Mouse (Mus musculus) v-Abl transformed pro-B cells (cell line): ENCODE results near the gene Cbx5.
"Not testable (repeated sequence)": the region's sequence is repeated elsewhere in the genome, so short reads cannot be mapped to it uniquely, and the experiment has no call there.

Experiments used
- in situ Hi-C, 2 experiments: fragments of 400-800 bp; cut with MboI; formaldehyde crosslinking; loops; one replicate each; pipeline ENCODE4 v1.15.1; 2025; ENCODE audit not compliant: unreplicated experiment in 2 of 2

The Cbx5 gene

GRCm38 (mm10) chr15:103252660-103253059, 13.0 kb upstream of the Cbx5 start:
- in situ Hi-C loops = no loop called here

- in situ Hi-C loops = no loop called here
These were observed 12.0 kb upstream of the Cbx5 start for GRCm38 (mm10) chr15:103251595-103251994.

GRCm38 (mm10) chr15:103250195-103250740, 10.7 kb upstream of the Cbx5 start:
- in situ Hi-C loops = no loop called here

- in situ Hi-C loops = loop anchor here in 1 of 2 experiments (5.0 kb wide), 1 partner anchor 33 kb away; no protein-coding TSS in a partner anchor
These were observed 9.9 kb upstream of the Cbx5 start for GRCm38 (mm10) chr15:103249511-103249910.

GRCm38 (mm10) chr15:103248401-103249313, 9.0 kb upstream of the Cbx5 start:
- in situ Hi-C loops = loop anchor here in 1 of 2 experiments (5.0 kb wide), 1 partner anchor 34 kb away; no protein-coding TSS in a partner anchor

DNA sequence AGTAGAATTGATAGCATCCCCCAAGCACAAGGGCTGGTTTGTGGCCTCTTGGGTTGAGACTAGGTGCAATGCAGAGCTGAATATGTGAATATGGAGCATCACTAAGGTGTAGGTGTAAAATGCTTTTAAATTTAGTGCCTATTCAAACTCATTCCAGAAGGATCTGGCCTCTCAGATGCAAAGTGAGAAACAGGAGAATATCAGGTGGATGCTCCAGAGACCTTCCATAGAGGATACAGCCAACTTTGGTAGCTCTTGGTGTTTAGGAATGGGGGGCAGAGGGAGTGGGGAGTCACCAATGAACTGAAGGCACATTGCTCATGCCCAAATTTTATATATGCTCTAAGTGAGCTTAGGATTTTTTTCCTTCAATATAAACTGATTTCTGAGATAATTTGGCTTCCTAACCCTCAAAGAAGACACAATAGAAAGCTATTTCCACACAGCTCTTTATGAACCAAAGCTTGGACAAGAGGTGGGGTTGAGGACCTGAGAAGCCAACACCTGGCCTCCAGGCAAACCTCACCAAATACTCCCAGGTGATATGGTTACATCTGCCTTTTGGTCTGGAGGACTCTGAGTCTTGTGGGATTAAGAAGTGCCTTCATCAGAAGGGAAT, 8.3 kb upstream of the Cbx5 start:
- in situ Hi-C loops = loop anchor here in 1 of 2 experiments (5.0 kb wide), 1 partner anchor 34 kb away; no protein-coding TSS in a partner anchor

DNA sequence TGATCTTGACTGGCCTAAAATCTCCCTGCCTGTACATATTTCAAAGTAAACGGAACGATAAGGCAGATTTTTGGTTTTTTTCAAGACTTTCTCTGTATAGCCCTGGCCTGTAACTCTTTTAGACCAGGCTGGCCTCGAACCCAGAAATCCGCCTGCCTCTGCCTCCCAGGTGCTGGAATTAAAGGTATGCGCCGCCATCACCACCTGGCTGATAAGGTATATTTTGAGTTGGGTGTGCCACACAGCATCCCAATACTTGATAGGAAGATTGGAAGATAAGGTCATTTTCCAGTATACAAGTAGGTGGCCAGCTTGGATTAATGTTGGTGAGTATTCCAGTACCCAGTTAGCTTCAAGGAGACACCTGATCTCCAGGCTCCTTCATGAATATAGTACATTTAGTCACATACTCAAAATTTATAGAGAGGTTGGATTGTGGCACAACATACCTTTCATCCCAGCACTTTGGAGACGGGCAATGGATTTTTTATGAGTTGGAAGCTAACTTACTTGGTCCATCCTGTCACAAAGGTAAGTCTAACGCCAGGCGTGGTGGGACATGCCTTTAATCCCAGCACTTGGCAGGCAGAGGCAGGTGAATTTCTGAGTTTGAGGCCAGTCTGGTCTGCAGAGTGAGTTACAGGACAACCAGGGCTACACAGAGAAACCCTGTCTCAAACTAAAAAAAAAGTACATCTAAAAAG, 7.6 kb upstream of the Cbx5 start:
- in situ Hi-C loops = loop anchor here in 1 of 2 experiments (5.0 kb wide), 1 partner anchor 35 kb away; no protein-coding TSS in a partner anchor

DNA sequence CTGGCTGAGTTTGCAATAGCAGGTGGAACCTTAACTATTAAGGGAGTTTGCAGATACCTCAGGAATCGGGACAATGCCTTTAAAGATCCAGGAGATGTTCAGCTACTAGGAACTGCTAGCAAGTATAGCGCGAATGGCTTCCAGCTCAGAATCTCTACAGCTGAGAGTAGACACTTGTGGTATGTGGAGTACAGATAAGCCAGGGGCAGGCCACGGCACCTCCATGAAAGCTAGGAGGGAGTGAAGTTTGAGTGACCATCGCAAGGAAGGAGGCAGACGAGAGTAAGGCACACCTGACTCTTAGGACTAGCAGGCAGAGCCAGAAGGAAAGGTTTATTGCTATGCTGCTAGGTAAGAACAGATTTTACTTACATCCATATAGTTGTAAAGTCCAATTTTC, 6.0 kb upstream of the Cbx5 start:
- in situ Hi-C loops = loop anchor here in 1 of 2 experiments (5.0 kb wide), 1 partner anchor 37 kb away; no protein-coding TSS in a partner anchor

DNA sequence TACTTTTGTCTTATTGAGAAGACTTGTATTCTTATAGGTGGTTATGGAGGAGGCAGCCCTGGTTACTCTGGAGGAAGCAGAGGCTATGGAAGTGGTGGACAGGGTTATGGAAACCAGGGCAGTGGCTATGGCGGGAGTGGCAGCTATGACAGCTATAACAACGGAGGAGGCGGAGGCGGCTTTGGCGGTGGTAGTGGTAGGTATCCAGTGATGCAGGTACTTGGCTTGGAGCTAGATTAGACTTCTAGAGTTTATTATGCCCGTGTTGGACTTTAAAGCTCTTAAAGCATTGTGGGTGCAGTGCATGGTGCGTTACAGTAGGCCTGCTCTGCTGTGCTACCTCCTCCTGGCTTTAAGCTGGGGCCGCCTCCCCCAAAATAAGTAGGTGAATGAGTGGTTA, 3.3 kb upstream of the Cbx5 start:
- in situ Hi-C loops = no loop called here

DNA sequence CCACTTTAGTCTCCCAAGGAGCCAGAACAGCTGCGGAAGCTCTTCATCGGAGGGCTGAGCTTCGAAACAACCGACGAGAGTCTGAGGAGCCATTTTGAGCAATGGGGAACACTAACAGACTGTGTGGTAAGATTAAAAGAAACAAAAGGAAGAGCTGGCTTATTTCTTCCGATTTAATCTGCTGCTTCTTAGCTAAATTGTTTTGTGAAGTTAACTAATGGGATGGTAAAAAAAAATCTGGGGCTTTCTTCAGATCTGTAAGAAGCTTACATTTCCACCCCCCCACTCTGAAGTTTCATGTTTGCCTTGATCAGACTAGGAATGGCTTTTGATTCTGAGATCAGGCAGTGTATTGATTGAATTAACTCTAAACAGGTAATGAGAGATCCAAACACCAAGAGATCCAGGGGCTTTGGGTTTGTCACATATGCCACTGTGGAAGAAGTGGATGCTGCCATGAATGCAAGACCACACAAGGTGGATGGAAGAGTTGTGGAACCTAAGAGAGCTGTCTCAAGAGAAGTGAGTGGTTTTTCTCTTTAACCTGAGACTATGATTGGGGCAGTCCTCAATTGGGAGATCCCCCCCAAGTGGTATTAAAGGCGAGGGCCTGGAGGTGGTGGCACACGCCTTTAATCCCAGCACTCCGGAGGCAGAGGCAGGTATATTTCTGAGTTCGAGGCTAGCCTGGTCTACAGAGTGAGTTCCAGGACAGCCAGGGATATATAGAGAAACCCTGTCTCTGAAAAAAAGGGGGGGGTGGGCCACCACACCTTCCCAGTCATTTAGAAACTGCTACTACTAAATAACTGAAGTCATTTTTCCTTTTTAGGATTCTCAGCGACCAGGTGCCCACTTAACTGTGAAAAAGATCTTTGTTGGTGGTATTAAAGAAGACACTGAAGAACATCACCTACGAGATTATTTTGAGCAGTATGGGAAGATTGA, 1.7 kb upstream of the Cbx5 start:
- in situ Hi-C loops = not testable (repeated sequence)

DNA sequence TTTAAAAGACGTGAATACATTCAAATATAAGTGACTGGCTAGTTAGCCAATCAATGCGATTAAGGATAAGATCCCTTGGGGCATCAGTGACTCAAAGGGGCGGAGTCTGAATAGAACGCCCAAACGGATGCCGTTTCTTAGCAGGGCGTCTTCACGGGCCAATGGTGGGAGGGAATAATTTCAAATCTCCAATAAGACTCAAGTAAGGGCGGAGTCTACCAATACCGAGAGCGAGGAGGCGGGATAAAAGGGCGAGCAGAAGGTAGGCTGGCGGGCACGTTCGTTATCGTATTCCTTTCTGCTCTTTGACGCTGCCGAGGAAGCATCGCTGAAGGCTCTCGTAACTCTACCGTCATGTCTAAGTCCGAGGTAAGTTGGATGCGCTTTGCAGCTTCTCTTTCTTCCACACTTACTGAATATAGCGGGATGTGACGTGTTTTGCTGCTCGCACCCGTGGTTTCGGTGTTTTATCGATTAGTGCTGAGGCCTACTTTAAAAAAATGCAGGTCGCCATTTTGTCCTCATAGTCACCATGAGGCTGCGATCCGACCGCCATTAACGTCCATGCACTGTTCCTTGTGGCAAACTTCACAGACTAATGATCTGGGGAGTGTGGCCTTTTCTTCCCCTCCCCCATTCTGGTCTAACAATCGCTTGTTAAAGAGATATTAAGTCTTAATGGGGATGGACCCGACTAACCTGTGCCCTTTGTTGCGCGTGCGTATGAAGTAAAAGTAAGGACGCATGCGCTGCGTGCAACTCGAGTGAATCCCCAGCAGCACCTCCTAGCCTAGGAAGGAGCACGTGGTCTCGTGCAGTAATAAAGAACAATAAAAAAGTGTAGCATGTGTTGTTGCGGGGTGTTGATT, 778 bp upstream of the Cbx5 start, which contains the start of gene Hnrnpa1:
Hnrnpa1 (plus strand) TSS at position 273 of the 869 bp plus-strand sequence.
- in situ Hi-C loops = no loop called here

- in situ Hi-C loops = no loop called here
These were observed 409 bp downstream of the Cbx5 start for GRCm38 (mm10) chr15:103239130-103239684.

DNA sequence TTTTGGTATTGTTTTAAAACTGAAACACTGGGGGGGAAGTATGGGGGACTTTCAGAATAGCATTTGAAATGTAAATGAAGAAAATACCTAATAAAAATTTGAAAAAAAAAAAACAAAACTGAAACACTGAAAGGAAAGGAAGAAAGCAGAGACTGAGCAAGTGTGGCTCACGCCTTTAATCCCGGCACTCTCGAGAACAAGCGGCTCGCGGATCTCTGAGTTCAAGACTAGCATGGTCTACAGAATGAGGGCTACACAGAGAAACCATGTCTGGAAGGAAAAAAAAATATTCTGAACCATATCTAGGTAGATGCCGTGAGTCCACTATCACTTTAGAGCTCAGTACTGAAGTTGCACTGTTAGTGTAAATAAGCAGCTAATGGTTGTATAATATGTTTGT, 2.3 kb downstream of the Cbx5 start:
- in situ Hi-C loops = no loop called here

DNA sequence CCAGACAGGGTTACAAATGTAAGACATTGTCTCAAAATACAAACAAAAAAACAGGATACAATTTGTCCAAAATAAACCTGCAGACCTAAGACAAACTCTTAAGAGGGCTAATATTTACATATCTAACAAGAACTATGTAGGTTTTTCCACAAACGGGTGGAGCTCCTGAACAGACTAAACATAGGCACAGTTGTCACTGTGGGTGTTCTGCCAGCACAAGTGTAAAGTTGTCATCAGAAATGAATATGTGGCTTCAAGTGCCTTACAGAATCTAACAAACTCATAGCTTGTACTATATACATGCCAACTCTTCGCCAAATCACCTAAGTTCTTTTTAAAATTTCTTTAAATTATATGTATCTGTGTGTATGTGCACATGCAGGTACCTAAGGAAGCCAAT, 6.5 kb downstream of the Cbx5 start:
- in situ Hi-C loops = no loop called here

GRCm38 (mm10) chr15:103228904-103229303, 10.7 kb downstream of the Cbx5 start:
- in situ Hi-C loops = no loop called here

DNA sequence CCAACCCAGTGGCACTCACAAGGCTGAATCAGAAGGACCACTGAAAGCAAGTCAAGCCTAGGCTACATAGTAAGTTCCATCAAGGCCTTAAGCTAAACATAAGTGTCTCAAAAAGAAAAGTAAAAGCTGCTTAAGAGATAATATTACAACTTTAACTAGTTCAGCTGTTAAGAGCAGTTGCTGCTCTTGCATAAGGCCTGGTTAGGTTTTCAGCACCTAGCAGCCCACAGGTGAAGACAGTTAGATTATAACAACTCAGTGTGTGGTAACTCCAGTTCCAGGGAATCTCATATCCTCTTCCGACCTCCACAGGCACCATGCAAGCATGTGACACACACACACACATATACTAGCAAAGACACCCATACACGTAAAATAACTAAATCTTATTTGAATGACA, 12.0 kb downstream of the Cbx5 start:
- in situ Hi-C loops = no loop called here

- in situ Hi-C loops = no loop called here
These were observed 12.6 kb downstream of the Cbx5 start for GRCm38 (mm10) chr15:103227022-103227421.

DNA sequence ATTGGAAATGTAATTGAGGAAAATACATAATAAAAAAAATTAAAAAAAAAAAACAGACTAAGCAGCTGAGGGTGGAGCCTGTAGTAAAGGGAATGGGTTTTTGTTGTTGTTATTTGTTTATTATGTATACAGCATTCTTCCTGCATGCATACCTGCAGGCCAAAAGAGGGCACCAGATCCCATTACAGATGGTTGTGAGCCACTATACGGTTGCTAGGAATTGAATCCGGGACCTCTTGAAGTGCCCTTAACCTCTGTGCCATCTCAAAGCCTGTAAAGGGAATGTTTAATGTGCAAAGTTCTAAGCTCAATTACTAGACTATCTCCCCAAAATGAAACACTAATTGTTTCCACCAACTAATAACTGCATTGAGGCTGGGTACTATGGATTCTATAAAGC, 15.5 kb downstream of the Cbx5 start:
- in situ Hi-C loops = no loop called here
